Mouse (Mus musculus): ENCODE data around the gene Gm14137. TPM values are rescaled to one million over a fixed set of nuclear protein-coding genes. Genes with fewer than 3 reads are reported as not detected.

The Gm14137 gene
- total RNA-seq, 2 experiments from 2014 or later, result not detected

Other genes with a start within 250 kb of the Gm14137 start
- 1 to 10 TPM; 2.8 TPM for gene Chst14, start 248.0 kb upstream of the Gm14137 start, total RNA-seq (2021)
- 1 to 10 TPM; 3.7 to 4.8 TPM for gene Ccdc32, start 145.1 kb upstream of the Gm14137 start, total RNA-seq (2021)
- 1 to 10 TPM; 2.4 to 2.5 TPM for gene Rpusd2, start 139.7 kb upstream of the Gm14137 start, total RNA-seq (2021)
- gene Knl1, start 127.4 kb upstream of the Gm14137 start, total RNA-seq (2021), result under 1 TPM; 0.28 to 0.88 TPM
- 1 to 10 TPM in 1 of 2 experiments, under 1 TPM in 1; 0.78 to 1.2 TPM for gene Rad51, start 61.7 kb upstream of the Gm14137 start, total RNA-seq (2021)
- 1 to 10 TPM; 5.7 to 9.2 TPM for gene Rmdn3, start 17.5 kb upstream of the Gm14137 start, total RNA-seq (2021)
- not detected for gene Gchfr, start 6.7 kb upstream of the Gm14137 start, total RNA-seq (2021)
- gene Zfyve19, start 34.1 kb downstream of the Gm14137 start, total RNA-seq (2021), result 10 to 100 TPM; 10.5 to 11.7 TPM
- 1 to 10 TPM; 6.4 to 7.1 TPM for gene Dnajc17, start 34.3 kb downstream of the Gm14137 start, total RNA-seq (2021)
- gene Ppp1r14d, start 55.4 kb downstream of the Gm14137 start, total RNA-seq (2021), result not detected
- gene Spint1, start 62.9 kb downstream of the Gm14137 start, total RNA-seq (2021), result under 1 TPM in 1 of 2 experiments, not detected in 1; 0.10 TPM
- gene Rhov, start 96.8 kb downstream of the Gm14137 start, total RNA-seq (2021), result not detected
- gene Vps18, start 114.2 kb downstream of the Gm14137 start, total RNA-seq (2021), result 1 to 10 TPM; 7.8 to 8.1 TPM
- gene Dll4, start 151.3 kb downstream of the Gm14137 start, total RNA-seq (2021), result 1 to 10 TPM; 3.2 to 4.5 TPM
- gene Chac1, start 176.7 kb downstream of the Gm14137 start, total RNA-seq (2021), result 10 to 100 TPM; 14.2 to 69.5 TPM